44 mouse cellular contexts compared by ENCODE assay signal in genomic region chr5:30528906-30529305, GRCm38 (mm10). TPM values are rescaled to one million over a fixed set of nuclear protein-coding genes. Genes with fewer than 3 reads are reported as not detected.
"Had no signal": no experiment of that assay in that cellular context is flagged by ENCODE, and none has a peak within 500 bp of the region (broad histone marks: within the 10 kb centered on the region; RNA-seq: fewer than 3 reads in every experiment).

No protein-coding gene starts in this region.

- H3K4me2 ChIP-seq: heart, embryonic 12.5 days; hindbrain, embryonic 13.5 days; hindbrain, embryonic 15.5 days; kidney, embryonic 15.5 days; limb, embryonic 13.5 days; limb, embryonic 15.5 days; liver, embryonic 12.5 days had no signal

- ATAC-seq: hindbrain, postnatal 0 days; intestine, embryonic 16.5 days; liver, embryonic 12.5 days had no signal

- H3K4me3 ChIP-seq: gastrocnemius, adult 2 months; heart, embryonic 10.5 days; heart, embryonic 12.5 days; hindbrain, embryonic 13.5 days; hindbrain, embryonic 15.5 days; kidney, embryonic 15.5 days; limb, embryonic 13.5 days; limb, embryonic 15.5 days; liver, embryonic 12.5 days had no signal

- H3K27me3 ChIP-seq: hindbrain, embryonic 13.5 days; hindbrain, embryonic 15.5 days had no signal

- H3K9me3 ChIP-seq: heart, embryonic 10.5 days; heart, embryonic 12.5 days; hindbrain, embryonic 13.5 days; hindbrain, embryonic 15.5 days; kidney, embryonic 15.5 days; limb, embryonic 13.5 days; limb, embryonic 15.5 days; liver, embryonic 12.5 days had no signal

- DNase-seq: gastrocnemius, adult 2 months; gastrocnemius, postnatal 10 days; gastrocnemius, postnatal 25 days; heart, adult 18-20 months; heart, postnatal 10 days; kidney, adult 11 months; kidney, adult 9 months; kidney, postnatal 14 days; kidney, postnatal 36 days; layer of hippocampus, adult 9-11 months; layer of hippocampus, postnatal 36 days; left cerebral cortex, postnatal 4 days had no signal

- H3K36me3 ChIP-seq: heart, embryonic 10.5 days; heart, embryonic 12.5 days; hindbrain, embryonic 13.5 days; hindbrain, embryonic 15.5 days; kidney, embryonic 15.5 days; limb, embryonic 13.5 days; limb, embryonic 15.5 days; liver, embryonic 12.5 days had no signal

- H3K4me1 ChIP-seq: liver, embryonic 12.5 days had no signal

- H3K27ac ChIP-seq: gastrocnemius, adult 2 months; hindbrain, embryonic 13.5 days; hindbrain, embryonic 15.5 days; hindbrain, postnatal 0 days; kidney, embryonic 15.5 days; kidney, postnatal 0 days; limb, embryonic 13.5 days; limb, embryonic 15.5 days; liver, embryonic 12.5 days; liver, embryonic 14.5 days had no signal

- H3K9ac ChIP-seq: heart, embryonic 12.5 days; hindbrain, embryonic 13.5 days; hindbrain, embryonic 15.5 days; kidney, embryonic 15.5 days; limb, embryonic 13.5 days; limb, embryonic 15.5 days; liver, embryonic 12.5 days; liver, embryonic 14.5 days had no signal

RNA-seq across cellular contexts. Expression of gene Cib4, which starts 16.7 kb away (rescaled TPM):
- total RNA-seq: gastrocnemius, adult 2 months; gastrocnemius, postnatal 10 days; gastrocnemius, postnatal 25 days; gastrocnemius, postnatal 4 days; granulocyte monocyte progenitor cell, adult 5-6 weeks; heart, adult 18-20 months; heart, adult 8-10 months; heart, postnatal 10 days; heart, postnatal 25 days; hematopoietic stem cell, adult 5-6 weeks; hindbrain, postnatal 0 days; layer of hippocampus, adult 18-20 months; layer of hippocampus, adult 8-10 months; layer of hippocampus, postnatal 14 days; layer of hippocampus, postnatal 36 days; left cerebral cortex, adult 18-20 months; left cerebral cortex, adult 8-10 months; left cerebral cortex, postnatal 10 days; left cerebral cortex, postnatal 25 days; left cerebral cortex, postnatal 4 days; liver, adult 2 months had no signal
- polyA plus RNA-seq: heart, embryonic 10.5 days; heart, embryonic 12.5 days; heart, embryonic 14.5 days; heart, embryonic 16.5 days; hindbrain, embryonic 11.5 days; hindbrain, embryonic 13.5 days; hindbrain, embryonic 15.5 days; hindbrain, postnatal 0 days; intestine, embryonic 14.5 days; intestine, embryonic 16.5 days; kidney, embryonic 15.5 days; kidney, postnatal 0 days; large intestine, adult 2 months; limb, embryonic 11.5 days; limb, embryonic 15.5 days; liver, adult 2 months; liver, embryonic 12.5 days; liver, embryonic 14.5 days; liver, embryonic 16.5 days had no signal

RNA-seq across cellular contexts. Expression of gene Kcnk3, which starts 59.1 kb away (rescaled TPM):
- total RNA-seq: granulocyte monocyte progenitor cell, adult 5-6 weeks had no signal
